Mouse (Mus musculus) gastrocnemius, adult 18-20 months (tissue): Measurements from ENCODE around the gene Ufd1. TPM values are rescaled to one million over a fixed set of nuclear protein-coding genes. Genes with fewer than 3 reads are reported as not detected.
"Not testable (repeated sequence)": the region's sequence is repeated elsewhere in the genome, so short reads cannot be mapped to it uniquely, and the experiment has no call there.

Experiments
- DNase-seq: peaks from one replicate; pipeline ENCODE4 v3.0.0; 2021; ENCODE audit warnings: low spot score
- total RNA-seq, 2 experiments: library from RNA; stranded (reverse); gene quantifications; 2 replicates each; pipeline ENCODE4 v1.2.3; 2021

The Ufd1 gene
- total RNA-seq, 2 experiments from 2014 or later = 37.7 to 46.0 TPM

GRCm38 (mm10) chr16:18805746-18806145 lies 5.8 kb upstream of the Ufd1 start:
- no peak for DNase-seq

DNA sequence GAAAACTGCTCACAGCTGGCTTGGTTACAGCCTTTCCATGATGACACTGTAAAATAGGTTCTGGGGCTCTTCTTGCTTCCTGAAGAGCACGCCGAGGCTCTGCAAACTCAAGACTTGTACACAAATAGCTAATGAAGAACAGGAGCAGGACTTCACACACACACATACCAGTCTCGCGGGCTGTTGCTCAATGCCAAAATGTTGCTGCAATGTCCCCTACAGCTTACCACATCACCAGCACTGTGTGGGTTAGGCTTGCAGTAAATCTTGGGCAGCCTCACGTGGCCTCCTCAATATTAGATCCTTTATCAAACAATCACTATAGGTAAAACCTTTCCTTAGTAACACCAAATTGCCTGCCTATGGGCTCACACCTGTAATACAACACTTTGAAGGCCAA lies 2.6 kb upstream of the Ufd1 start:
- DNase-seq = no peak

- no peak for DNase-seq
Observed at GRCm38 (mm10) chr16:18811032-18811431, 547 bp upstream of the Ufd1 start.

DNA sequence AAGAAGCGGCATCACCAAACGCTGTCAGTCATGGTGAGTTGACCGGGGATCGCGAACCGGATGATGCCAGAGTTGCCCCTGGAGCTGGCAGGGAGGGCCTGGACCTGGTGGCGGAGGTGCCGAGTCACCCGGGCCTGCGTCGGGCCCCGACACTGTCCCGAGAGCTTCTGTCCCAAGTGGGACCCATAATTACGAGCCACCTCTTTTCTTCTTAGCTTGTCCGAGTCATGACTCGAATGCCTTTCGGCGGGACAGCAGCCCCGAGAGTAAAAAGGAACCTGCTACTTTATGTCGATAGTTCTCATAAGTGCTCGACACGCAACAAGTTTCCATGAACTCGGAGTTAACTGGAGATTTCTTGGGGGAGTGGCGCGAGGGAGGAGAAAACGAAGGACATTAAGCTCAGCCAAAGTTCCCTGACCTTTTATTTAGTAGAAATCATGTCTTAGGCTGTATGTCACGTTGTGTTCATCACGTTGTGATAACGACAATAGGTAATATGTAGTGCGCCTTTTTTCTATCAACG lies 869 bp downstream of the Ufd1 start:
- no peak for DNase-seq

DNA sequence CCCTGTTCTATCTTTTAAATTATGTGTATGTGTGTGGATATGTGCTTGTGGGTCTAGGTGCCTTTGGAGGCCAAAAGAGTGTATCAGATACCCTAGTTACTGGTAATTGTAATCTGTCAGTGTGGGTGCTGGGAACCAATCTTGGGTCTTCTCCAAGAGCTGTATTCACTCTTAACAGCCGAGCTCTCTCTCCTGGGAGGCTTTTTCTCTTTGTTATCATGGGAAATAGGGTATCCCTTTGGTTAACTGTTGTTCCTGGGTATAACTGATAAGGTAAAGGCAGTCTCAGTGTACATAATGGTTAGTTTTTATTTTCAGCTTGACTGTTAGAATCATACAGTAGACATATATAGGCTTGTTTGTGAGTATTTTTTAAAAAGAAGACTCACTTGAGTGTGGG lies 10.8 kb downstream of the Ufd1 start:
- DNase-seq = no peak

GRCm38 (mm10) chr16:18822925-18823324 lies 11.3 kb downstream of the Ufd1 start:
- no peak for DNase-seq

DNA sequence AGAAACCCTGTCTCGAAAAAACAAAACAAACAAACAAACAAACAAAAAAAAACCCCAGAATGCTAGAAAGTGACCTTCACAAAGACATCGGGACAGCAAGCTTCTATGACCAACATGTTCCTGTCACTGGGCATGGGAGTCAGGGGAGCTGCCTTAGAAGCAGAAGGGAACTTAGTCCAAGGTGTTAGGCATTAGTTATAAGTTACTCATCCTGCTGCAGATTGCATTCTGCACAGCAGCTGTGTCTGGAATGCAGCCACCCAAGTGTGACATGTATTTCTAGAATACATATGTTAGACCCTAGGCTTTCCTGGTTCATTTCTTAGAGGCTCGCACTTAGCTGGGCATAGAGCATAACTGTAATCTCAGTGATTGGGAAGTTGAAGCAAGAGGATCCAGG lies 17.1 kb downstream of the Ufd1 start:
- no peak for DNase-seq

DNA sequence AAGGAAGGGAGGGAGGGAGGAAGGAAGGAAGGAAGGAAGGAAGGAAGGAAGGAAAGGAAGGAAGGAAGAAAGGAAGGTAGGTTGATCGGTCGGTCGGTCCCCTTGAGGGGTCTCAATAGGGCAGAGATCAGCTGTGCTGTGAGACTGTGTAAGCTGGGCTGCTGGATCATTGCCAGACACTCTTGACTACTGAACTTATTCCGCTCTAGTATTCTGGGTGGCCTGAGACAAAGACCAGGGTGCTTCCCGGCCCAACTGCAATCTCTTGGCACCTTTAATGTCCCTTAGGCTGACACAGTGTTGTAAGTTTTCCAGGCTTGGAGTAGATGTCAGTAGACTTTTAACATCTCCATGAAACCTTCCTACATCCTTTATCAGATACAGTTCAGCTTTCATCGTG lies 17.5 kb downstream of the Ufd1 start:
- no peak for DNase-seq

DNA sequence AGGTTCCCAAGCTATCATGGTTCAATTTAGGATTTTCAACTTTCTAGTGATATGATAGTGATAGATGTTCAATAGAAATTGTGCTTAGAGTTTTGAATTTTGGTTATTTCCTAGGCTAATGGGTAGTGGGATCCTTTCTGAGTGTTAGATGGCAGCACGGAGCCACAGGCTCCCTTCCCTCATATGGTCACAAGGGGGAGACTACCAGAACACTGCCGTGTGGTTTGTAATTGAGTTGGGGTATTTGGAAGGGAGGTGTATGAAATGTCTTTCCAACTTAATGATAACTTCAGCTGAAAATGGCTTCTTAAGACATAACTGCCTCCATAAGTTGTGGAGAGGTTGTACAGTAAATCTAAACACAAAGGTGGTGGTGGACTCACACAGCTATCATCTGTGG lies 21.9 kb downstream of the Ufd1 start:
- no peak for DNase-seq

- no peak for DNase-seq
Observed at GRCm38 (mm10) chr16:18836073-18836467, 24.5 kb downstream of the Ufd1 start.

- DNase-seq = peak; percentile 95
Observed at GRCm38 (mm10) chr16:18836468-18837208, 25.1 kb downstream of the Ufd1 start, which contains the start of the genes 2510002D24Rik and Gm28539. 2510002D24Rik (plus strand) TSS chr16:18836578. Gm28539 (plus strand) TSS chr16:18836584.

GRCm38 (mm10) chr16:18838346-18838745 lies 26.8 kb downstream of the Ufd1 start:
- DNase-seq = no peak

DNA sequence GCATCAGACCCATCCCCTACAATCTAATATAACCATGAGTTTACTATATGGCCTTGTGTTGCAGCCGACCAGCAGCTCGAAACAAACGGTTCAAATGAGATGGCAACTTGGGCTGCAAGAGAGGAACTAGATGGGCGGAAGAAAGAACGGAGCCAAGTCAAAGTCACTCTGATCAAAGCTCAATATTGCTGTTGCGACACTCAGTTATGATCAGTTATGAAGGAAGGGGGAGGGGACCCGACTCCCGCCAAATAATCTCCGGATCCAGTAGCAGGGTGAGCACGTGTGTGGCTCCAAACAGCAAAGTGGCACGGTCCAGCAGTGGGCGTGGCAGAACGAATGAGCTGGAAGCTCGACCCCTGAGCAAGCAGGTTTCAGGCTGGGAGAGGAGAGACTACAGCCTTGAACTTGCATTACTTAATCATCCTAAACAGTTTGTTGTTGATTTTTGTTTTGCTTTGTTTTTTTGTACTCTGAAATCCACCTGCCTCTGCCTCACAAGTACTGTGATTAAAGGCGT lies 34.8 kb downstream of the Ufd1 start:
- no peak for DNase-seq

- not testable (repeated sequence) for DNase-seq
Observed at GRCm38 (mm10) chr16:18849521-18850190, 38.1 kb downstream of the Ufd1 start.

DNA sequence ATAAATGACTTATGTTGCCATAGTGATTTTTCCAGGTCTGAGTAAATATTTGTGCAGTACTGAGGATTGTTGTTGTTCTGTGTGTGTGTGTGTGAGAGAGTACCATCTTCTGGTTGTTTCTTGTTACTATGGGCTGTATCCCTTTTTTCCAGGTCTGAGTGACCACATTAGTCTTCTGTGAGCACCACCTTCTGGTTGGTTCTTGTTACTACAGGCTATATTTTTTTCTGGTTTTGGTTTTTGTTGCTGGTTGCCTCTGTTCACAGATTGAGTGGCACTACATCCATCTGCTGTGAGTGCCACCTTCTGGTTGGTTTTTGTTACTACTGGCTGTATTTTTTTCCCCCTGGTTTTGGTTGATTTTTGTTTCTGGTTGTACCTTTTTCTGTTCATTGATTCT lies 47.0 kb downstream of the Ufd1 start:
- DNase-seq = peak; percentile 55

DNA sequence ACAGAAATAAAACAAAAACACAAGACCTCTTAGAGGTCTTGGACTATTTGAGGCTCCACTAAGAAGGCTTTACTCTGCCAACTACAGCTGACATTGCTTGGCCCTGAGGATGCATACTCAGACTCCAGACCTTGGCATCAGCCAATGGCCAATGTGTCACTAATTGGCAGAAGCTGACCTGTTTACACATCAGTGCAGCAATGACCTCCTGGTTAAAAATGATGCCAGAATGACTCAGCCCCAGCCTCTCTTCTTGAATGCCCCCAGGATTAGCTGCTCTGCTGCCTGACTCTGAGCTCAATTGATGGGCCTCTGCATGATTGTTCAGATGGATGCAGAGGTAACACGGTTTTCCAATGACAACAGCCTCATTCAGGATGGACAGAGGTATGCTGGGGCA lies 48.6 kb downstream of the Ufd1 start:
- peak; percentile 77 for DNase-seq

GRCm38 (mm10) chr16:18870495-18870894 lies 58.9 kb downstream of the Ufd1 start:
- not testable (repeated sequence) for DNase-seq

DNA sequence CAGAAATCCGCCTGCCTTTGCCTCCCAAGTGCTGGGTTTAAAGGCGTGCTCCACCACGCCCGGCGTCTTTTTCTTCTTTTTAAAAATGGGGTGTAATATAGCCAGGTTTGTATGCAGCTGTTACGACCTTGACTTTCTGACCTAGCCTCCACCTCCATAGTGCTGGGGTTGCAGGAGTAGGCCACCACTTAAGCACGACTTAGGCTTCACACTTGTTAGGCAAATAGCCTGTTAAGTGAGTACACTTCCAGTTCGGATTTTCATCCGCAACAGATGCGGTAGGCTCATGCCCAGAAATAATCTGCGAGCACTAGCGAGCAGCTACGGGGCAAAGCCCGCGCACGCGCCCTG lies 64.5 kb downstream of the Ufd1 start:
- no peak for DNase-seq

- peak; percentile 93 for DNase-seq
Observed at GRCm38 (mm10) chr16:18876442-18877308, 65.1 kb downstream of the Ufd1 start, which contains the start of the genes Mrpl40 and Hira. Mrpl40 (minus strand) TSS chr16:18876862. Hira (plus strand) TSS chr16:18877037.

- peak; percentile 15 for DNase-seq
Observed at GRCm38 (mm10) chr16:18877386-18878090, 66.0 kb downstream of the Ufd1 start.
